In the genomic region with DNA sequence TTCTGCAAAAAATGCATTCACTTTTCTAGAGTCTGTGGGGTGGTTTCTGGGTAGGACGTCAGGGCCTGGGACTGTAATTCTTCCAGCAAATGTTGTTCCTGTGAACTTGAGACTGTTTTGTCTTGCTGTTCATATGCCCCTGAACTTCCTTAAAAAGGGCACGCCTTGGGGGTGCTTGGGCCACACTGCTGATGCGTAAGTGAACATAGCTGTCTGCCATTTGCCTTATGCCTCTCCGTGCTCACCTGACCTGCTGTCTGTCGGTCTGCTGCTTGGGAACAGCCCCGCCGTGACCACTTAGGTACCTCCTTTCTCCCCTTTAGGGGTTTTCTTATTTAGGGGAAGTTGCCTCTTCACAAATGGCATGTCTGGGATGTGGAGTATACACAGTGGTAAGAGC, we compare ENCODE assay signal across 29 mouse cellular contexts. TPM values are rescaled to one million over a fixed set of nuclear protein-coding genes. Genes with fewer than 3 reads are reported as not detected.
DNase-seq lines count a peak whose midpoint lies in the region; ATAC-seq and TF ChIP-seq lines count a peak whose summit lies in the region.
"Had no signal": no experiment of that assay in that cellular context is flagged by ENCODE, and none has a peak within 500 bp of the region (broad histone marks: within the 10 kb centered on the region; RNA-seq: fewer than 3 reads in every experiment).

No protein-coding gene starts in this region.

- no peak for DNase-seq in spleen, adult 2 months (ENCODE audit: low read depth in 1 of 2, low spot score in 2 of 2)
- DNase-seq in spleen, postnatal 4 days (ENCODE audit: low spot score in 2 of 2), result no peak
- no peak for DNase-seq in testis, postnatal 10 days (ENCODE audit: low spot score)
- no peak for DNase-seq in left cerebral cortex, adult 8-10 months (ENCODE audit: low spot score in 2 of 2)
- DNase-seq: adrenal gland, adult 8-10 months; adrenal gland, postnatal 36 days; cerebellum, adult 11 months; cerebellum, adult 2 months; cerebellum, adult 9-11 months; gastrocnemius, postnatal 14 days had no signal

- H3K27ac ChIP-seq in spleen, adult 2 months (ENCODE audit: insufficient read depth, low read length), result peak overlapping the region; percentile 88
- H3K27ac ChIP-seq: forebrain, embryonic 10.5 days; forebrain, embryonic 13.5 days; hindbrain, embryonic 10.5 days; intestine, embryonic 15.5 days had no signal

- peaks cover 55% of the 10 kb centered on the region for H3K4me1 ChIP-seq in spleen, adult 2 months (ENCODE audit: control insufficient read depth, insufficient read depth, insufficient read length)

- ATAC-seq in granulocyte monocyte progenitor cell, adult 5-6 weeks (replicated peaks; ENCODE audit: poor library complexity, severe bottlenecking), result 0 out of 2 replicates have a peak, but pooled peaks have one; percentile 8
- ATAC-seq in monocyte, adult 5-6 weeks (replicated peaks; ENCODE audit: insufficient number of reproducible peaks, low FRiP score, low TSS enrichment, poor library complexity, severe bottlenecking), result peak; percentile 20
- ATAC-seq: activated CD4-positive, CD25-positive, alpha-beta regulatory T cell, adult 4 months; forebrain, embryonic 13.5 days; intestine, embryonic 15.5 days had no signal

- peaks cover 5% of the 10 kb centered on the region; the same call in 1 of the 2 replicates for H3K36me3 ChIP-seq in spleen, adult 2 months (ENCODE audit: control insufficient read depth, insufficient read depth, low read length)

- 61% methylated on average over 7 of the region's 7 CpGs for WGBS in spleen, adult 2 months

- no peak overlapping the region for H3K4me3 ChIP-seq in spleen, adult 2 months (ENCODE audit: extremely low read depth, insufficient read depth, insufficient read length)
- H3K4me3 ChIP-seq: forebrain, embryonic 10.5 days; forebrain, embryonic 13.5 days; hindbrain, embryonic 10.5 days; hindbrain, embryonic 13.5 days; intestine, embryonic 15.5 days had no signal

- no peaks in the 10 kb centered on the region for H3K27me3 ChIP-seq in spleen, adult 2 months (ENCODE audit: control insufficient read depth, insufficient read depth, low read length)
- H3K27me3 ChIP-seq: forebrain, embryonic 13.5 days; hindbrain, embryonic 13.5 days; intestine, embryonic 15.5 days had no signal

- no peak for TF ChIP-seq POLR2A in spleen, adult 2 months (IDR thresholded peaks at IDR 0.05; ENCODE audit: low read depth, low read length)

- TF ChIP-seq CTCF in spleen, adult 2 months (IDR thresholded peaks at IDR 0.05; ENCODE audit: extremely low read depth, insufficient read depth, insufficient read length, insufficient replicate concordance), result no peak

RNA-seq across cellular contexts. Expression of a gene that starts 9.0 kb away (rescaled TPM):
- 18.7 and 22.8 TPM in 2 replicates for polyA plus RNA-seq in spleen, adult 2 months (2012; rRNA removed)
- total RNA-seq in granulocyte monocyte progenitor cell, adult 5-6 weeks (2014; fragmentation: Nextera tagmentation), result 2.8 and 5.4 TPM in 2 replicates
- total RNA-seq in granulocyte monocyte progenitor cell, adult 5-6 weeks (2017), result 2.0 and 3.1 TPM in 2 replicates
- total RNA-seq in monocyte, adult 5-6 weeks (2017), result 56.4 to 70.3 TPM (median 57.8 TPM) in 3 replicates
- total RNA-seq in left cerebral cortex, adult 8-10 months (2022), result 10 to 100 TPM; 31.8 to 39.5 (median 36.6) TPM

RNA-seq across cellular contexts. Expression of a gene that starts 24.2 kb away (rescaled TPM):
- polyA plus RNA-seq in spleen, adult 2 months (2012; rRNA removed), result not detected in 2 replicates
- not detected in 2 replicates for total RNA-seq in granulocyte monocyte progenitor cell, adult 5-6 weeks (2014; fragmentation: Nextera tagmentation)
- not detected in 2 replicates for total RNA-seq in granulocyte monocyte progenitor cell, adult 5-6 weeks (2017)
- total RNA-seq in monocyte, adult 5-6 weeks (2017), result not detected in 3 replicates
- not detected for total RNA-seq in left cerebral cortex, adult 8-10 months (2022)
- total RNA-seq: adrenal gland, adult 8-10 months; adrenal gland, postnatal 36 days; ES-E14; gastrocnemius, adult 18-20 months; gastrocnemius, postnatal 14 days; heart, adult 8-10 months; heart, postnatal 25 days had no signal
- polyA plus RNA-seq: activated CD4-positive, CD25-positive, alpha-beta regulatory T cell, adult 4 months; cerebellum, adult 2 months; embryonic facial prominence, embryonic 11.5 days; embryonic facial prominence, embryonic 14.5 days; forebrain, embryonic 10.5 days; forebrain, embryonic 13.5 days; forebrain, embryonic 16.5 days; heart, embryonic 11.5 days; heart, embryonic 14.5 days; heart, postnatal 0 days; hindbrain, embryonic 10.5 days; hindbrain, embryonic 13.5 days; intestine, embryonic 15.5 days had no signal

RNA-seq across cellular contexts. Expression of a gene that starts 53.3 kb away (rescaled TPM):
- 2.1 and 2.2 TPM in 2 replicates for polyA plus RNA-seq in spleen, adult 2 months (2012; rRNA removed)
- total RNA-seq in granulocyte monocyte progenitor cell, adult 5-6 weeks (2014; fragmentation: Nextera tagmentation), result 13.8 and 17.0 TPM in 2 replicates
- 22.3 and 25.0 TPM in 2 replicates for total RNA-seq in granulocyte monocyte progenitor cell, adult 5-6 weeks (2017)
- total RNA-seq in monocyte, adult 5-6 weeks (2017), result 30.8 to 39.6 TPM (median 32.3 TPM) in 3 replicates
- total RNA-seq in left cerebral cortex, adult 8-10 months (2022), result 10 to 100 TPM; 18.0 to 21.0 (median 20.5) TPM

RNA-seq across cellular contexts. Expression of a gene that starts 53.5 kb away (rescaled TPM):
- 3.9 and 5.0 TPM in 2 replicates for polyA plus RNA-seq in spleen, adult 2 months (2012; rRNA removed)
- 75.0 and 82.0 TPM in 2 replicates for total RNA-seq in granulocyte monocyte progenitor cell, adult 5-6 weeks (2014; fragmentation: Nextera tagmentation)
- total RNA-seq in granulocyte monocyte progenitor cell, adult 5-6 weeks (2017), result 57.9 and 68.6 TPM in 2 replicates
- 82.6 to 104 TPM (median 101 TPM) in 3 replicates for total RNA-seq in monocyte, adult 5-6 weeks (2017)
- total RNA-seq in left cerebral cortex, adult 8-10 months (2022), result 10 to 100 TPM; 54.1 to 75.8 (median 67.2) TPM

RNA-seq across cellular contexts. Expression of a gene that starts 54.7 kb away (rescaled TPM):
- polyA plus RNA-seq in spleen, adult 2 months (2012; rRNA removed), result not detected in 2 replicates
- not detected in 2 replicates for total RNA-seq in granulocyte monocyte progenitor cell, adult 5-6 weeks (2014; fragmentation: Nextera tagmentation)
- not detected in 2 replicates for total RNA-seq in granulocyte monocyte progenitor cell, adult 5-6 weeks (2017)
- total RNA-seq in monocyte, adult 5-6 weeks (2017), result not detected in 3 replicates
- not detected for total RNA-seq in left cerebral cortex, adult 8-10 months (2022)
- total RNA-seq: adrenal gland, adult 8-10 months; adrenal gland, postnatal 36 days; ES-E14; gastrocnemius, adult 18-20 months; gastrocnemius, postnatal 14 days; heart, adult 8-10 months; heart, postnatal 25 days had no signal
- polyA plus RNA-seq: activated CD4-positive, CD25-positive, alpha-beta regulatory T cell, adult 4 months; cerebellum, adult 2 months; embryonic facial prominence, embryonic 11.5 days; embryonic facial prominence, embryonic 14.5 days; forebrain, embryonic 10.5 days; forebrain, embryonic 13.5 days; forebrain, embryonic 16.5 days; heart, embryonic 11.5 days; heart, embryonic 14.5 days; heart, postnatal 0 days; hindbrain, embryonic 10.5 days; hindbrain, embryonic 13.5 days; hindbrain, embryonic 16.5 days; intestine, embryonic 15.5 days had no signal
